Mouse (Mus musculus) ES-E14 (cell line): Measurements from ENCODE around the gene Umps. TPM values are rescaled to one million over a fixed set of nuclear protein-coding genes. Genes with fewer than 3 reads are reported as not detected.

ENCODE experiments used
- DNase-seq: peaks from one replicate; pipeline ENCODE4 v3.0.0-alpha.2; 2013; ENCODE audit warnings: low read depth, low spot score
- H3K27ac ChIP-seq: 2 replicates; pipeline ENCODE4 v1.5.1; 2012; ENCODE audit warnings: low read depth, mild to moderate bottlenecking, low read length, moderate library complexity, mixed read lengths; ENCODE audit not compliant: poor library complexity, insufficient read depth, severe bottlenecking
- H3K36me3 ChIP-seq: 2 replicates; pipeline ENCODE4 v1.6.1; 2012; ENCODE audit warnings: mild to moderate bottlenecking, low read length, moderate library complexity, mixed read lengths; ENCODE audit not compliant: control insufficient read depth, poor library complexity, insufficient read depth, severe bottlenecking
- H3K4me1 ChIP-seq, 2 experiments: fragments of 150-350 bp in 1 of 2; sonication (generic) in 1 of 2; 2 replicates each; pipeline ENCODE4 v1.6.1; 2012; ENCODE audit warnings: low read length in 2 of 2, mild to moderate bottlenecking in 1 of 2, mixed read lengths in 1 of 2; ENCODE audit not compliant: control insufficient read depth in 2 of 2, insufficient read depth in 2 of 2, poor library complexity in 1 of 2
- H3K4me3 ChIP-seq, 2 experiments: fragments of 150-350 bp in 1 of 2; sonication (generic) in 1 of 2; 2 replicates each; pipeline ENCODE4 v1.5.1; 2012; ENCODE audit warnings: low read length in 2 of 2, low read depth in 1 of 2, mild to moderate bottlenecking in 1 of 2, mixed read lengths in 1 of 2; ENCODE audit not compliant: insufficient read depth in 1 of 2, poor library complexity in 1 of 2, severe bottlenecking in 1 of 2
- H3K9ac ChIP-seq: 2 replicates; pipeline ENCODE4 v1.6.1; 2012; ENCODE audit warnings: low read depth, mild to moderate bottlenecking, low read length, mixed read lengths; ENCODE audit not compliant: poor library complexity, insufficient read depth, severe bottlenecking
- H3K9me3 ChIP-seq: fragments of 150-350 bp; sonication (generic); 2 replicates; pipeline ENCODE4 v1.6.1; 2012; ENCODE audit warnings: low read depth, mild to moderate bottlenecking, low read length; ENCODE audit not compliant: control insufficient read depth, insufficient read depth
- CHD2 ChIP-seq: IDR thresholded peaks from 2 replicates; pipeline ENCODE4 v1.6.1; 2014; ENCODE audit warnings: mild to moderate bottlenecking, low read depth, low read length, inconsistent platforms
- HCFC1 ChIP-seq: IDR thresholded peaks from 2 replicates; pipeline ENCODE4 v1.6.1; 2012; ENCODE audit warnings: low read length, inconsistent platforms, borderline replicate concordance; ENCODE audit not compliant: insufficient read depth
- MAFK ChIP-seq: IDR thresholded peaks from 2 replicates; pipeline ENCODE4 v1.6.1; 2014; ENCODE audit warnings: mild to moderate bottlenecking, low read depth, low read length, inconsistent platforms; ENCODE audit not compliant: insufficient read depth
- ZC3H11A ChIP-seq: IDR thresholded peaks from 2 replicates; pipeline ENCODE4 v1.6.1; 2012; ENCODE audit warnings: low read depth, mild to moderate bottlenecking, inconsistent platforms, low read length, borderline replicate concordance
- ZNF384 ChIP-seq: IDR thresholded peaks from 2 replicates; pipeline ENCODE4 v1.6.1; 2012; ENCODE audit warnings: low read depth, low read length, inconsistent platforms
- in situ Hi-C, 2 experiments: fragments of 600-800 bp; cut with MboI; formaldehyde crosslinking; loops; one replicate each; pipeline ENCODE4 v1.15.1; 2025; ENCODE audit warnings: low sequenced_read_pairs in 2 of 2, inconsistent platforms in 1 of 2; ENCODE audit not compliant: unreplicated experiment in 2 of 2
- total RNA-seq: library from RNA; depleted of rRNA; stranded (reverse); fragments of 300-350 nt; gene quantifications from 2 replicates; pipeline ENCODE4 v1.2.3, GENCODE M21; 2012

Umps gene
- total RNA-seq, 1 experiment, result 81.2 TPM

GRCm38 (mm10) chr16:33937567-33937966 lies 29.3 kb downstream of the Umps start:
- Histone ChIP-seq H3K36me3 (no peaks in the 10 kb centered on the region; the same call in 1 of the 2 replicates), H3K4me3 (no peak overlapping the region), H3K9me3 (no peaks in the 10 kb centered on the region), H3K9ac (no peak overlapping the region), H3K4me1 (no peaks in the 10 kb centered on the region), H3K27ac (no peak overlapping the region)
- DNase-seq, result no peak
- TF ChIP-seq ZC3H11A (no peak), HCFC1 (no peak), CHD2 (no peak), ZNF384 (no peak), MAFK (no peak)
- in situ Hi-C loops, result no loop called here

DNA sequence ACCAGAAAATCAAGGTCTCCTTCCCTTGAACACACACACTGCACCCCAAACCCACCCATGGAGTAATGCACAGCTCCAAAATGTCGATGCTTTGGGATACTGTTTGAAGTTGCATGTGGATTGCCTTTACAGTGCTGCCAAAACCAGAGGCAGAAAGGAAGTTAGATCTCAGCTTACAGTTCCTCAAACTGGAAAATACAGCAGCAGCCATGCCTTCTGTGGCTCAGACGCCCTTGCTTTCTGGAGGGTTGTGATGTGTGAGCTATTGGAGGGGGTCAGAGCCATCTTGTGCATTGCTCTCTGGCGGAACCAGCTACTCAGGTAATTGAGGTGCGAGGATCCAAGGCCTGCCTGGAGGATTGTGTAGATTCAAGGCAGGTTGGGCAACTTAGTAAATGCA lies 30.0 kb downstream of the Umps start:
- no peak overlapping the region for H3K9ac ChIP-seq
- in situ Hi-C loops, result no loop called here
- no peak overlapping the region for H3K27ac ChIP-seq
- no peak for DNase-seq
- no peak overlapping the region for H3K4me3 ChIP-seq
- TF ChIP-seq CHD2, result no peak
- TF ChIP-seq MAFK, result no peak
- TF ChIP-seq ZC3H11A, result no peak
- TF ChIP-seq HCFC1, result no peak
- no peak for TF ChIP-seq ZNF384
- no peaks in the 10 kb centered on the region for H3K4me1 ChIP-seq
- H3K9me3 ChIP-seq, result no peaks in the 10 kb centered on the region
- H3K36me3 ChIP-seq, result no peaks in the 10 kb centered on the region; the same call in 1 of the 2 replicates

DNA sequence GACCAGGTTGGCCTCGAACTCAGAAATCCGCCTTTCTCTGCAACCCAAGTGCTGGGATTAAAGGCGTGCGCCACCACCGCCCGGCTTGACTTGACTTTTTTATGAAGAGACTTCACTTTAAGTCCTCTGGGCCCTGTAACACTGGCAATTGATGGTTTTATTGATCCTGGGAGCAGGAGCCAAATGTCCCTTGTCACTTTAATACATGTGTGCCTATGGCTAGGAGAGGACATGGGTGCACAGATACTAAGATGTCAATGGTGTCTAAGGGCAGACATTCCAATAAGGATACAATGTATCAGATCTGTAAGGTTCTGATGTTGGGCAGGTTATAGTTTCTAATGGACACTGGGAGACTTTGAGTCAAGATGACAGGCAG lies 31.4 kb downstream of the Umps start:
- no peaks in the 10 kb centered on the region for H3K4me1 ChIP-seq
- H3K27ac ChIP-seq, result no peak overlapping the region
- no peak for DNase-seq
- H3K36me3 ChIP-seq, result no peaks in the 10 kb centered on the region; the same call in 1 of the 2 replicates
- no peak overlapping the region for H3K4me3 ChIP-seq
- no peak for TF ChIP-seq ZNF384
- TF ChIP-seq HCFC1, result no peak
- no peak for TF ChIP-seq CHD2
- TF ChIP-seq ZC3H11A, result no peak
- TF ChIP-seq MAFK, result no peak
- no peak overlapping the region for H3K9ac ChIP-seq
- no peaks in the 10 kb centered on the region for H3K9me3 ChIP-seq
- in situ Hi-C loops, result no loop called here

- no peak overlapping the region for H3K4me3 ChIP-seq
- no peaks in the 10 kb centered on the region; the same call in 1 of the 2 replicates for H3K36me3 ChIP-seq
- in situ Hi-C loops, result no loop called here
- TF ChIP-seq CHD2 (no peak), ZC3H11A (no peak), ZNF384 (no peak), HCFC1 (no peak), MAFK (no peak)
- DNase-seq, result no peak
- no peak overlapping the region for H3K27ac ChIP-seq
- no peaks in the 10 kb centered on the region for H3K4me1 ChIP-seq
- no peaks in the 10 kb centered on the region for H3K9me3 ChIP-seq
- no peak overlapping the region for H3K9ac ChIP-seq
Measured at GRCm38 (mm10) chr16:33934701-33935406, 32.0 kb downstream of the Umps start.
